8 mouse cellular contexts compared by ENCODE assay signal in the genomic region with DNA sequence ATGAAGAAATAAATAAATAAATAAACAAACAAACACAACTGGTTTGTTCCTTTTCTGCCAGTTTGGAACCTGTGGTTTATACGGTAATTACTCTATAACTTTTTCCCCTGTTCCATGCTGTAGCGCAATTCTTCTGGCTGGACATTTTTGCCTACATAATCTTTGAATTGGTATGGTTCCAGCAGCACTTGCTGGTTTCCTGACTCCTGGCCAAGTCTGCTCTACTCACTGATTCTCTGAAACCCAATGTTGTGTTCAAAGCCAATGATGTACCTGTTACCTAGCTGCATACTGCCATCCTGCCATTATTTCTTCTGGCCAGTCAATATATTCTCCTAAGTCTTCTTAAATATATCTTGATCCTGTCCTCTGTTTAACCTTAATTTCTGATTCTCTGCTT.
"Had no signal": no experiment of that assay in that cellular context is flagged by ENCODE, and none has a peak within 500 bp of the region (broad histone marks: within the 10 kb centered on the region; RNA-seq: fewer than 3 reads in every experiment).

No protein-coding gene starts in this region.

- DNase-seq: kidney, adult 2 months; kidney, postnatal 14 days; lung, adult 18-20 months; lung, postnatal 4 days; midbrain, embryonic 14.5 days; retina, postnatal 1 day; right cerebral cortex, postnatal 4 days; thymus, postnatal 36 days had no signal
